Mouse (Mus musculus) heart, embryonic 14.5 days (tissue): ENCODE data around the gene Klhdc3. TPM values are rescaled to one million over a fixed set of nuclear protein-coding genes. Genes with fewer than 3 reads are reported as not detected.

ENCODE experiments used
- ATAC-seq: fragments of 200-750 bp; cut with Nextera tagmentation; 2 replicates; pipeline ENCODE4 v1.8.0; 2017; ENCODE audit warnings: low read depth, moderate TSS enrichment; ENCODE audit not compliant: insufficient number of reproducible peaks, insufficient read depth, low FRiP score
- H3K27ac ChIP-seq, 2 experiments: fragments of 200-500 bp in 1 of 2; fragments of 300-500 bp in 1 of 2; sonication (generic) in 1 of 2; replicated peaks in 1 of 2; 2 replicates each; pipeline ENCODE4 v1.5.1; 2012 to 2014; ENCODE audit warnings: low read depth in 2 of 2, low read length in 2 of 2, control low read depth in 1 of 2, mild to moderate bottlenecking in 1 of 2, mixed read lengths in 1 of 2; ENCODE audit not compliant: control insufficient read depth in 1 of 2, insufficient read depth in 1 of 2
- H3K27me3 ChIP-seq: fragments of 300-500 bp; sonication (generic); 2 replicates; pipeline ENCODE4 v1.6.1; 2014; ENCODE audit warnings: mild to moderate bottlenecking, low read length, control low read depth; ENCODE audit not compliant: control insufficient read depth, insufficient read depth
- H3K36me3 ChIP-seq: fragments of 300-500 bp; sonication (generic); 2 replicates; pipeline ENCODE4 v1.6.1; 2014; ENCODE audit warnings: mild to moderate bottlenecking, control low read depth, low read length, mixed read lengths; ENCODE audit not compliant: control insufficient read depth, insufficient read depth
- H3K4me1 ChIP-seq, 2 experiments: fragments of 200-500 bp in 1 of 2; fragments of 300-500 bp in 1 of 2; sonication (generic) in 1 of 2; 2 replicates each; pipeline ENCODE4 v1.6.1; 2012 to 2014; ENCODE audit warnings: low read length in 2 of 2, control low read depth in 1 of 2, mixed read lengths in 1 of 2; ENCODE audit not compliant: control insufficient read depth in 2 of 2, insufficient read depth in 2 of 2
- H3K4me2 ChIP-seq: fragments of 300-500 bp; sonication (generic); 2 replicates; pipeline ENCODE4 v1.6.1; 2014; ENCODE audit warnings: mild to moderate bottlenecking, low read length
- H3K4me3 ChIP-seq, 2 experiments: fragments of 200-500 bp in 1 of 2; fragments of 300-500 bp in 1 of 2; sonication (generic) in 1 of 2; 2 replicates each; pipeline ENCODE4 v1.5.1; 2012 to 2014; ENCODE audit warnings: low read length in 2 of 2, mild to moderate bottlenecking in 2 of 2, control low read depth in 1 of 2, low read depth in 1 of 2, moderate library complexity in 1 of 2; ENCODE audit not compliant: control insufficient read depth in 1 of 2, insufficient read depth in 1 of 2
- H3K9ac ChIP-seq: fragments of 300-500 bp; sonication (generic); 2 replicates; pipeline ENCODE4 v1.6.1; 2014; ENCODE audit warnings: mild to moderate bottlenecking, low read length
- H3K9me3 ChIP-seq: fragments of 300-500 bp; sonication (generic); 2 replicates; pipeline ENCODE4 v1.6.1; 2016; ENCODE audit warnings: low read length, control low read depth; ENCODE audit not compliant: control insufficient read depth
- WGBS: fragments of 180-500 bp; shearing (Covaris S2); extraction: QIAGEN DNeasy Blood & Tissue Kit; methylation state at CpG from one replicate; pipeline ENCODE4 v1.1.7; 2014; 5-methylcytosine and 5-hydroxymethylcytosine counted together
- polyA plus RNA-seq: library from polyadenylated mRNA; unstranded; fragments of >200 nt; fragmentation: Nextera tagmentation; extraction: Ambion mirVana; gene quantifications from 2 replicates; pipeline ENCODE4 v1.2.1, GENCODE M21; 2014

The Klhdc3 gene
- 145 and 157 TPM in 2 replicates for polyA plus RNA-seq

- ATAC-seq, result peak; percentile 96
- WGBS, result under 1% methylated on average over 49 of the region's 49 CpGs
- peaks cover 60% of the 10 kb centered on the region for H3K36me3 ChIP-seq
These were observed at the start of gene Klhdc3 for GRCm38 (mm10) chr17:46680760-46681373. Gene Klhdc3, minus strand, starts transcription at chr17:46680914.

GRCm38 (mm10) chr17:46728904-46729318, 48.2 kb upstream of the Klhdc3 start, which contains the start of gene Gnmt:
Gene Gnmt, minus strand, starts transcription at chr17:46729168.
- Histone ChIP-seq H3K27me3 (peaks cover 18% of the 10 kb centered on the region), H3K4me2 (peak within 1 kb of the TSS; percentile 44; the same call in 1 of the 2 replicates), H3K4me3 (no peak within 1 kb of the TSS), H3K9me3 (no peaks in the 10 kb centered on the region), H3K9ac (peak within 1 kb of the TSS; percentile 34; the same call in 1 of the 2 replicates), H3K4me1 (peaks cover 7 to 23% of the 10 kb centered on the region in 2 experiments; a peak in 3 of 4 replicates), H3K36me3 (peaks cover 4% of the 10 kb centered on the region; the same call in 1 of the 2 replicates), H3K27ac (no peak within 1 kb of the TSS)
- no peak for ATAC-seq
- 12% methylated on average over 24 of the region's 24 CpGs for WGBS

More at GRCm38 (mm10) chr17:46680760-46681373, at the start of gene Klhdc3:
- Histone ChIP-seq H3K4me2 (peak within 1 kb of the TSS; percentile 94), H3K4me3 (peak within 1 kb of the TSS; percentile 66 to 78), H3K27ac (peak within 1 kb of the TSS; percentile 91 to 93), H3K9ac (peak within 1 kb of the TSS; percentile 83), H3K4me1 (peaks cover 14 to 31% of the 10 kb centered on the region in 2 experiments), H3K27me3 (no peaks in the 10 kb centered on the region), H3K9me3 (no peaks in the 10 kb centered on the region)

DNA sequence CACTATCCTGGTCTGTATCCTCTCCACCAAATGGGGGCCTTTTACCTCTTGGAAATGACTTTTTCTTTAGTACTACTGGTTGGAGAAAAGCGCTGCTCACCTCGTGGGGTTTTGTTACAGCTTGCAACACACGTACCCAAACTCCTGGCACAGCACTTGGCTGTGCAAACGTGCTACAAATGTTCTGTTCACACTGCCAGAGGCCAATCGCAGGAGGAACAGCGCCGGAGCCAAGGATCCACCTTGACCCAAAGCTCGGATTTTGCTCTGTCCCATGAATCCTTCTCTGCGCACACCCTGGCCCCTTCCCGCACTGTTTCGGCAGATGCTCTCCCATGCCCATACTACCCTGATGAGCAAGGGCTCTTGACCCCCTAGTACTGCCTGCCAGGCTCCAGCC, 47.8 kb upstream of the Klhdc3 start:
- Histone ChIP-seq H3K9me3 (no peaks in the 10 kb centered on the region), H3K9ac (peak overlapping the region; percentile 34; the same call in 1 of the 2 replicates), H3K4me3 (no peak overlapping the region), H3K4me1 (peaks cover 7 to 23% of the 10 kb centered on the region in 2 experiments; a peak in 3 of 4 replicates), H3K27me3 (peaks cover 18% of the 10 kb centered on the region), H3K27ac (no peak overlapping the region), H3K36me3 (peaks cover 8% of the 10 kb centered on the region), H3K4me2 (peak overlapping the region; percentile 44; the same call in 1 of the 2 replicates)
- WGBS, result 48% methylated on average over 11 of the region's 11 CpGs
- no peak for ATAC-seq

DNA sequence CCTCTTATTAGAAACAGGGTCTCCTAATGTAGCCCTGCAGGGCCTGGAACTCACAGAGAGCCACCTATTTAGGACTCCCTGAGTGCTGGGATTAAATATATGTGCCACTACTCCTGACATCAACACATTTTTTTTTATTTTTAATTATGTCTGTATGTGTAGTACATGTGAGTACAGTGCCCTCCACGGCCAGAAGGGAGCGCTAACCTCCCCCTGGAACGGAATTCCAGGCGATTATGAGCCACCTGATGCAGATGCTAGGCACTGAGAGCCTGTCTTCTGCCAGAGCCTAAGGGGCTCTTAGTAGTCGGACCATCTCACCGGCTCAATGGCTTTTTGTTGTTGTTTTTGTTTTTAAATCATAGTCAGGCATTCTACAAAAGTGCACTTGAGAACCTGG, 47.3 kb upstream of the Klhdc3 start:
- Histone ChIP-seq H3K4me2 (no peak overlapping the region), H3K27me3 (peaks cover 18% of the 10 kb centered on the region), H3K9me3 (no peaks in the 10 kb centered on the region), H3K9ac (no peak overlapping the region), H3K4me3 (no peak overlapping the region), H3K27ac (no peak overlapping the region), H3K36me3 (peaks cover 12% of the 10 kb centered on the region), H3K4me1 (peaks cover 7 to 23% of the 10 kb centered on the region in 2 experiments; a peak in 3 of 4 replicates)
- no peak for ATAC-seq
- whole genome bisulfite sequencing, result 36% methylated on average over 6 of the region's 6 CpGs

DNA sequence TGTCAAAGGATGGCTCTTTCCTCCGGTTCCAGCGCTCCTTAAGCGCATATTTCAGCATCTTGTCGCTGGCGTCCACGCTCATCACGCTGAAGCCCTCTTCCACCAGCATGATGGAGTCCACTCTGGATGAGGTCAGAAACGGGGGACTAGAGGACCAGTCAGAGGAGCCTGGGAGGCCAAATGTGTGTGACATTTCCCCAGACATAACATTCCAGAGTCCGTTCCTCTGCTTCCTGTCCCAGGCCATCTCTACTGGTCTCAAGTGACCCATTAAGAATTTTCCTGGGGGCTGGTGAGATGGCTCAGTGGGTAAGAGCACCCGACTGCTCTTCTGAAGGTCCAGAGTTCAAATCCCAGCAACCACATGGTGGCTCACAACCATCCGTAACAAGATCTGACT, 46.6 kb upstream of the Klhdc3 start:
- no peak for ATAC-seq
- H3K4me3 ChIP-seq, result no peak overlapping the region
- no peaks in the 10 kb centered on the region for H3K9me3 ChIP-seq
- no peak overlapping the region for H3K4me2 ChIP-seq
- WGBS, result 85% methylated on average over 11 of the region's 11 CpGs
- H3K9ac ChIP-seq, result no peak overlapping the region
- peaks cover 18% of the 10 kb centered on the region for H3K27me3 ChIP-seq
- peaks cover 7 to 23% of the 10 kb centered on the region in 2 experiments; a peak in 3 of 4 replicates for H3K4me1 ChIP-seq
- no peak overlapping the region for H3K27ac ChIP-seq
- H3K36me3 ChIP-seq, result peaks cover 16% of the 10 kb centered on the region

- no peak overlapping the region for H3K9ac ChIP-seq
- H3K9me3 ChIP-seq, result no peaks in the 10 kb centered on the region
- H3K4me2 ChIP-seq, result no peak overlapping the region
- peaks cover 28% of the 10 kb centered on the region for H3K36me3 ChIP-seq
- H3K27ac ChIP-seq, result no peak overlapping the region
- WGBS, result 83% methylated on average over 26 of the region's 26 CpGs
- no peak for ATAC-seq
- peaks cover 18% of the 10 kb centered on the region for H3K27me3 ChIP-seq
- H3K4me1 ChIP-seq, result peaks cover 7 to 23% of the 10 kb centered on the region in 2 experiments; a peak in 3 of 4 replicates
- no peak overlapping the region for H3K4me3 ChIP-seq
These were observed 45.3 kb upstream of the Klhdc3 start for GRCm38 (mm10) chr17:46725731-46726645.

DNA sequence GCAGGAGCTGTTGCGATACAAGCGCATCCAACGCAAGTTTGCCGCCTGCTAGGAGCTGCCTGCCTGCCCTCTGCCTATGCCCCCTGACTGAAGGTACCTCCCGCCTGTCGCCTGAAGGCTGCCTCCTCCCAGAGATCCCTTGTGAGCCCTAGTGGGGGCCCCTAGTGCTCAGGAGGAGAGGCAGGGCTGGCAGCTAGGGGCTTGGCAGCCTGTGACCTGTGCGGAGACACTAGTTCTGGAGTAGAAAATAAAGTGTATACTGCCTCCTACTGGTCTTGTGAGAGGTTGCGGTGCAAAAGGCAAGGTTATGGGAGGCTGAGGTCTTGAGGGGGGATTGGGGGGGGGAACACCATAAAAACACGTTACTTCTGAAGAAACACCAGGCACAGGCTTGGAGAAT, 44.6 kb upstream of the Klhdc3 start:
- Histone ChIP-seq H3K27me3 (peaks cover 18% of the 10 kb centered on the region), H3K9me3 (no peaks in the 10 kb centered on the region), H3K4me3 (no peak overlapping the region), H3K4me2 (no peak overlapping the region; the same call in 1 of the 2 replicates), H3K36me3 (peaks cover 28% of the 10 kb centered on the region), H3K4me1 (peaks cover 7 to 23% of the 10 kb centered on the region in 2 experiments; a peak in 3 of 4 replicates), H3K9ac (no peak overlapping the region), H3K27ac (0 out of 4 replicates have a peak overlapping the region, but pooled peaks of 1 of the 2 experiments have one; percentile 3)
- 0 out of 2 replicates have a peak, but pooled peaks have one; percentile 51 for ATAC-seq
- 48% methylated on average over 9 of the region's 9 CpGs for WGBS
